Mouse (Mus musculus): ENCODE measurements around the gene Vmn1r2.
"Not testable (repeated sequence)": the region's sequence is repeated elsewhere in the genome, so short reads cannot be mapped to it uniquely, and the experiment has no call there.

DNA sequence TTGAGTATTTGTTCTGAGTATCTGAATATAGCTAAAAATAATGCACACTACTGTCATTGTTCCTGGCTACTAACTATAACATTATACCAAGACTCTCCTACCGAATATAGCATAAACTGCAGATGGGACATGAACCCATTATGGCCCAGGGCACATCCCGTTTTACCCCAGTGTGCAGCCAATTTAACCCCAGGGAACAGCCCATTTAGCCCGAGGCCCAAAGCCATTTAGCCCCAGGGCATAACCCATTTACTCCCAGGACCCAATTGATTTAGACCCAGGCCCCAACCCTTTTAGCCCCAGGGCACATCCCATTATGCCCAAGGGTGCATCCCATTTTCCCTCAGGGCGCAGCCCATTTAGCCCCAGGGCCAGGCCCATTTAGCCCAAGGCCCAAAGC is 7.5 kb downstream of the Vmn1r2 start:
- not testable (repeated sequence) for TF ChIP-seq CTCF (IDR thresholded peaks at IDR 0.05; ENCODE audit: insufficient read depth, low read length); POLR2A (IDR thresholded peaks at IDR 0.05; ENCODE audit: borderline replicate concordance, extremely low read depth, low read depth, low read length)

Data from lung, adult 2 months (tissue).